Mouse (Mus musculus) erythroid progenitor cell, adult 5-6 weeks (primary cell): ENCODE data around the gene Myo1e. TPM values are rescaled to one million over a fixed set of nuclear protein-coding genes. Genes with fewer than 3 reads are reported as not detected.

Experiments
- ATAC-seq: replicated peaks from 2 replicates; pipeline ENCODE4 v1.8.0; 2016; ENCODE audit warnings: moderate number of reproducible peaks, mild to moderate bottlenecking, moderate TSS enrichment, inconsistent platforms; ENCODE audit not compliant: poor library complexity, low FRiP score, severe bottlenecking
- total RNA-seq, 2 experiments: library from RNA; stranded (forward) in 1 of 2; stranded (reverse) in 1 of 2; fragments of 150-400 nt in 1 of 2; fragments of 186-747, 209-891 nt in 1 of 2; gene quantifications; 2 replicates each; pipeline versions ENCODE4 v1.2.3 to v1.2.4; 2015 to 2017; ENCODE audit warnings: low replicate concordance in 2 of 2

Myo1e gene
- total RNA-seq, 2 experiments from 2014 or later, result 1.5 to 2.1 TPM

DNA sequence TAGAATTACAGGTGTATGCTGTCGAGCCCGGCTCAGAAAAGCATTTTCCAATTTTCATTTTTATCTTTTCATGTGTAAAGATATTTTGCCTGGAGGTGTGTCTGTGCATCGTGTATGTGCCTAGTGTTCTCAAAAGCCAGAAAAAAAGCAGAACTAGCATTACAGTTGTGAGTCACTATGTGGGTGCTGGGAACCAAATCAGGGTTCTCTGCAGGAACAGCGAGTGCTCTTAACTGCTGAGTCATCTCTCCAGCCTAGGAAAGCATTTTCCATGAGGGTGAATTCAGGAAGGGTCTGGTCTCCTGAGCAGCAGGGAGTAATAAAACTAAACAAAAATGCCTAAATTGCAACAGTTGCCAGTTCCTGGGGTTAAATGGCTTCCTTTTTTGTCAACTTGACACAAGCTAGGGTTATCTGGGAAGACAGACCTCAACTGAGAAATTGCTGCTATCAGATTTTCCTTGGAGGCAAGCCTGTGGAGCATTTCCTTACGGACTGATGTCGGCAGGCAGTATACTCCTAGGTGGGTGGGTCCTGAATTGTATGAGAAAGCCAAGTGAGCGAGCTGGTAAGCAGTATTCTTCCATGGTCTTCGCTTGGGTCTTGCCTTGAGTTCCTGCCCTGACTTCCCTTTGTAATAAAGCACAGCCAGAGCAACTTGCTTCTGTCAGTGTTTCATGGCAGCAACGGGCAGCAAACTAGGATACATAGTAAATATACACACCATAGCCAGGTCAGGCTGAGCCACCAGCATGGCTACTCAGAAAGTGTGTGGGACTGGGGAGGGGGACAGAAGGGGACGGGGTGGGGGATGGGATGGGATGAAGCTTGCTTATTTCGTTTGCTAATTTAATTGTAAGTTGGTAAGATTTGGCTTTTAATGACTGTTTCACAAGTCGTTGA lies 184.8 kb downstream of the Myo1e start:
- ATAC-seq, result no peak

DNA sequence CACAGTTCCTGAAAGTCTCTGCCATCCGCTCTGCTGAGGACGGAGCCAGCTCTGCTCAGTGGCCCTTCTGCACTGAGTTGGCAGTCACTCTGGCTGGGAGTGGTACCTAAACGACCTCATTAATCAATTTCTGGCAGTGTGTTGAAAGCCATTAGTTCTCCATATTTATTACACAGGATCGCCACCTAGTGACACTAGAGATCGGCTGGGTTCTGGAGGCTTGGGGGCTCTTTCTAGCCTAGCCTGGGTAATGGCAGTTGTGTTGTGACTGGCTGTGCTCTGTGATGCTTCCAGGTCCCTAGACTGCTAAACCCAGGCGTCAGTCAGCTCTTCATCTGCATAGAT lies 185.4 kb downstream of the Myo1e start:
- ATAC-seq, result no peak

GRCm38 (mm10) chr9:70395617-70396016 lies 188.5 kb downstream of the Myo1e start:
- no peak for ATAC-seq

- no peak for ATAC-seq
Measured at GRCm38 (mm10) chr9:70396083-70396482, 188.9 kb downstream of the Myo1e start.

DNA sequence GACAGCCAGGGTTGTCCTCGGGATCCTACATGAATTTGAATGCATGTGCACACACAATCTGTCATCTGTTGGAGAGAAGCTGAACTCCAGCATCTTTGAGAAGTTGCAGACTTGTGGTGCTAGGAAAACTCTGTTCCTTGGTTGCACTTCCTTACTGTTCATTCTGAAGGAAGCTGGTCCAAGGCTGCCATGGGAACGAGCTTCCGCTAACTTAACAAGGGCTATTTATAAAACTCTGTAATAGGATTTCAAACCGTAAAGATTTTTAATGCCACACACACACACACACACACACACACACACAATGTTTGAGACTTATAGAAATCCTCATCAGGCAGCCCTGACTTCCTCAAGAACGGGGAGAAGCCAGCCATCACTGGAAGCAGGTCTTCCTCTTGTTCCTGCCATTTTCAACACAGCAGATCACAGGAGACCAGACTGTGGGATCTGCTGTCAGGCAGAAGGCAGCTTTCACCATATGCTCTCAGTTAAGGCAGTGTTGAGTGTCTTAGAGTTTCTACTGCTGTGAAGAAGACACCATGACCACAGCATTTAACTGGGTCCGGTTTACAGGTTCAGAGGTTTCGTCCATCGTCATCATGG lies 194.9 kb downstream of the Myo1e start:
- ATAC-seq, result no peak

DNA sequence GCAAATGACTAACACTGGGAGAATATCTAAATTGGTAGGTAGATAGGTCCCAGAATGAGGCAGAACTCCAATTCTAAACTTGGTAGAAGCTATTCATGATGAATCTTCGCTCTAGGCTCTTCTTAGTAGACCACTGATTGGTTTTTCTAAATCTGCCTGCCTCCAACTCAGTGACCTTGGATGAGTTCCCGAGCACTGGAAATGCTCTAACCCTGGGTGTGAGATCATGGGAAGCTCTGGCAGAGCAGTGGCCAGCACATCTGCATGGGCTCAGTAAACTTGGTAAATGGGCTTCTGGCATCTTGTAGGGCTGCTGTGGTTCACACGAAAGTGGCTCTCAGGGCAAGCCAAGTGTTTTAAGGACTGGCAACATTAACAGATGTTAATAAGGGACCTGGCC lies 199.4 kb downstream of the Myo1e start:
- ATAC-seq, result no peak

DNA sequence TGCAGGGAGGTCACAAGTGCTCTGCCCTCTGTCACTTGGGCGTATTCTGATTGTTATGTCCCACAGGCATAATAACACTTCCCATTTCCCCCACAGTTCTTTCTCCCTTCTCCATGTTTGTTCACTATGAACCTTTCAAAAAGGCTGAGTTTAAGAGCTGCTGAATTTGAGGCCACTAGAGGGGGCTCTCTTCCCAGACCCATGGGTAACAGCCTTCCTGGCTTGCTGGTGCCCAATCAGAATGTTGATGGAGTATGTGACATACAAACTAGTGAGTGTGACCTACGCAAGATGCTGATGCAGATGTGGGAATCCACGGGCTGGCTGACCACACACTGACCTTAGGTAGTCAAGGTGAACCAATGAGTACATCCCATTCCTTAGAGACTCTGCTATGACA lies 201.6 kb downstream of the Myo1e start:
- no peak for ATAC-seq

DNA sequence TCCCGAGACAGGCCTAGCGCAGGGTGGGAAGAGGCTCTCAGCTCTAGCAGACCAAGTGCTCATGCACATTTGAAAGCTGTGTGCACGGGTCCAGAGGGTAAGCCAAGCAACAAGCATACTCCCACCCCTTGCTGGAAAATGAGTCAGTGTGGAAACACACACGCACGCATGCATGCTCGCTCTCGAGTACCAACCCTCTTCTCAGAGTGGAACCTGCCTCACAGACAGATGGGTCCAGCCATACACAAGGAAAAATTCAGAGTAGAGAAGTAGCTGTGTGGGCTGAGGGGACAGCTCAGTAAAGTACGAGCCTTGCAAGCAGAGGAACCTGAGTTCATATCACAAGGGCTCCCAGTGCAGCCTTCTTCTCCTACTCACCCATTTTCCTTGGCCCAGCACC lies 202.6 kb downstream of the Myo1e start:
- ATAC-seq, result no peak

DNA sequence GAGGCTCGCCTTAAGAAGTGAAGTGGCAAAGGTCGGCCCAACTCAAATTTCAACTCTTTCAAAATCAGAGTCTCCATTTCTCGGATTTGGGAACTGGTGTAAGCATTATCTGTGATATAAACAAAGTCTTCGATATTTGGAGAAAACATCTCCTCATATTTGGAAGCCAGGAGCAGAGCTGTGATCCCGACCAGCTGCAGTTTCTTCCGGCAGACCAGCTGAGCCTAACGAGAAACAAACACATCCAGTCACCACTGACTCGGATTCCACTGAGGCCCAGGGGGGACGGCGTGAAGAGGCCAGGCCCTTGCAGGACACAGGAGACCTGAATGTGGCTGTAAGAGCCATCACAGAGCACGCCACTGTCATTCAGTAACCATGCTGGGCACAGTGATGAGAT lies 203.5 kb downstream of the Myo1e start:
- ATAC-seq, result no peak

- ATAC-seq, result no peak
Measured at GRCm38 (mm10) chr9:70413038-70413437, 205.9 kb downstream of the Myo1e start.

DNA sequence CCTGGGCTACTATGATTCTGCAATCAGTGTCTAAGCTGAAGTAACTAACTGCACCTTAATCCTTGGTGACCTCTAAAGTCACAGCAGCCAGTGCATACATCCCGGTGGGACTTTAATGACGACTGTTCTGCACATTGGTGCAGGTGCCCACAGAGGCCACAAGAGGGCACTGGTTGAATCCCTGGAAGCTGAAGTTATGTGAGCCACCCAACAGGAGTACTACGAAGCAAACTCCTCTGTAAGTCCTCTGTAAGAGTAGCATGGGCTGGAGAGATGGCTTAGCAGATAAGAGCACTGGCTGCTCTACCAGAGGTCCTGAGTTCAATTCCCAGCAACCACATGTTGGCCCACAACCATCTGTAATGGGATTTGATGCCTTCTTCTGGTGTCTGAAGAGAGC lies 209.3 kb downstream of the Myo1e start:
- ATAC-seq, result peak; percentile 60

DNA sequence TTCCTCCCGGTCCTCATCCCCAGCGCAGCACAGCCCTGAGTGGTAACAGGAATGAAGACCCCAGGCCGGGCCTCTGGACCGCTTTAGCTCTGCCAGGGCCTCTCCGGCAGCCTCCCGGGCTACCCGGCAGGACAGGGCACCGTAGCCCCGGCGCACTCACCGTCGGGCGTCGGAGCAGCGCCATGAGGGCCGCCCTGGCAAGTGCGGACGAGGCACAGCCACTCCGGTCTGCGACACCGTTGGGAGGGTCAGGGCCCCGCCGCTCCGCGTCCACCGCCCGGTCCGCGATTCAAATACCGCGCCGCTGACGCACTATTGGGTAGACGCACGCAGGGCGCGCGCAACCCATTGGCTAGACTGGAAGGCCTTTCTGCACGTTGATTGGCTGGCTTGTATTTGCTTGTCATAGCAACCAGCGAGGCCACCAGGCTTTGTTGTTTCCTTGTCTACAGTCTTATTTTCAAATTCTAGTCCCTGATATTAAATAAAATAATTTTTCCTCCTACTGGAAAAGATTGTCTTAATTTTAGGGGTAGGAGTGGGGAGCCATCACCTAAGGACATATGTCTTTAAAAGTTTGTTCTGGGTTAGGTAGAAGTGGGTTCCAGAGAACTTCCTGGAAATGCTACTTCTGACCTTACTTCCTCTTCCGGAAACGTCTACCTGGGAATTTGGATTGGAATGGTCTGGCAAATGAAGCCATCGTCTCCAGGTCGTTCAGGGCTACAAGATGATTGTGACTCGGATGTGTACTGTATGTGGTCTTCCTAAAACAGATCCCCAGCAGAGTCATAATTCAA lies 214.3 kb downstream of the Myo1e start, which contains the start of gene Ccnb2:
Ccnb2 (minus strand) TSS at position 291 of the 800 bp plus-strand sequence.
- ATAC-seq, result peak; percentile 99

DNA sequence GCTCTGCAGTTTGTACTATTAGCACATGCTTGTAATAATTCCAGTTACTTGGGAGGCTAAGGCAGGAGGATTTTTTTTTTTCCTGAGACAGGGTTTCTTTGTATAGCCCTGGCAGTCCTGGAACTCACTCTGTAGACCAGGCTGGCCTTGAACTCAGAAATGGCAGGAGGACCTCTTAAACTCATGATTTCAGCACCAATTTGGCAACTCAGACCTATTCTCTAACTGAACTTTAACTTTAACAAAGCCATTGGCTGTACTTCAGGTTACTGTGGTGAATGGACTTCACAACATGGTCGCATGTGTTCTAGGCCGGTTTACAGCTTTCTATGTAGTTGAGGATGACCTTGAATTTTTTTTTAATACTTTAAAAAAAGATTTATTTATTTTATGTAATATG lies 215.5 kb downstream of the Myo1e start:
- ATAC-seq, result no peak

DNA sequence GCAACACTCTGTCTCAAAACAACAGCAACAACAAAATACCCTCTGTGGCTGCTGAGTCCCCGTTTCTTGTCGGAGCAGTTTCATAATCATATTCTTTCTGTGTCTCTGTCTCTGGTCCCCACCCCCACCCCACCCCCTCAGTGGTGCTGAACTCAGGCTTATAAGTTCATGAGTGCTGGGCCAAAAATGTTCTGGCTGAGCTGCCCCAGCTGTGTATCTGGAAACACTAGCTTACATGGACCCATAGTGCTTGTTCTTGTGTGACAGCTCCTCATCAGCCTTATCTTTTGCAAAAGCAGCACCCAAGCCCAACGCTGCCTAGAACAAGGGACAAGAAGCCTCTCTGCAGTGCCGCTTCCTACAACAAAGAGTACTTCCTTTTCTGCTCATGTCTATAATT lies 232.8 kb downstream of the Myo1e start:
- ATAC-seq, result no peak

DNA sequence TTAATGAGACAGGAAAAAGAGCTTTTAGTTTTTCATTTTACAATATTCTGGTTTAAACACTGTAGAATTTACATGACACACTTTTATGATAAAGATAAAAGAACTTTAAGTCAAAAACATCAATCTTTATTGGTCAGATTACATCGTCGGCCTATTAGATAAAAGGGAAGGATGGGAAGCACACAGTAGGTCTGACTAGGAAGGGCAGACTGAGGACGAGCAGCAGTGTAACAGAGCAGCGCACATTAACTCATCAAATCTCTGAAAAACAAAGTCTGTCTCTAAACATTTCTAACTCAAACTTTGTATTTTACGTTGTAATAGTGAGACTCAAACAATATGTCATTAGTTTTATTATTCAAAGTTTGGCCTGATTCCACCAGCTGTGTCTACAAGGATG lies 241.9 kb downstream of the Myo1e start:
- ATAC-seq, result no peak

Other genes with a start within 250 kb of the Myo1e start
- 64.2 and 80.1 TPM in 2 replicates for gene Bnip2, start 217.9 kb upstream of the Myo1e start, total RNA-seq (2015; ENCODE audit: low replicate concordance)
- gene Bnip2, start 217.9 kb upstream of the Myo1e start, total RNA-seq (2017; ENCODE audit: low replicate concordance), result 88.1 and 97.8 TPM in 2 replicates
- 135 and 194 TPM in 2 replicates for gene Gtf2a2, start 194.8 kb upstream of the Myo1e start, total RNA-seq (2015; ENCODE audit: low replicate concordance)
- gene Gtf2a2, start 194.8 kb upstream of the Myo1e start, total RNA-seq (2017; ENCODE audit: low replicate concordance), result 137 and 140 TPM in 2 replicates
- not detected in 2 replicates for gene Gcnt3, start 169.3 kb upstream of the Myo1e start, total RNA-seq (2015; ENCODE audit: low replicate concordance)
- not detected in 2 replicates for gene Gcnt3, start 169.3 kb upstream of the Myo1e start, total RNA-seq (2017; ENCODE audit: low replicate concordance)
- gene Fam81a, start 64.8 kb upstream of the Myo1e start, total RNA-seq (2015; ENCODE audit: low replicate concordance), result not detected in 2 replicates
- gene Fam81a, start 64.8 kb upstream of the Myo1e start, total RNA-seq (2017; ENCODE audit: low replicate concordance), result not detected in 2 replicates
- 314 and 369 TPM in 2 replicates for gene Ccnb2, start 214.2 kb downstream of the Myo1e start, total RNA-seq (2015; ENCODE audit: low replicate concordance)
- gene Ccnb2, start 214.2 kb downstream of the Myo1e start, total RNA-seq (2017; ENCODE audit: low replicate concordance), result 254 and 369 TPM in 2 replicates